Mouse (Mus musculus) MEL (cell line): ENCODE results near the gene 1700011M02Rik.

Experiments
- CTCF ChIP-seq, 3 experiments: IDR thresholded peaks in 2 of 3; conservative IDR thresholded peaks in 1 of 3; 2 replicates each; pipeline ENCODE4 v1.5.1; 2011 to 2012; ENCODE audit warnings: low read length in 3 of 3, low read depth in 2 of 3, mild to moderate bottlenecking in 2 of 3, improper control_type of control experiment in 1 of 3, inconsistent platforms in 1 of 3, mixed read lengths in 1 of 3, moderate library complexity in 1 of 3; ENCODE audit not compliant: control insufficient read depth in 1 of 3, insufficient read depth in 1 of 3, poor library complexity in 1 of 3, severe bottlenecking in 1 of 3
- E2F4 ChIP-seq: IDR thresholded peaks from 2 replicates; pipeline ENCODE4 v1.6.1; 2011; ENCODE audit warnings: low read depth, low read length, improper control_type of control experiment, borderline replicate concordance
- EP300 ChIP-seq, 2 experiments: IDR thresholded peaks; 2 replicates each; pipeline ENCODE4 v1.6.1; 2011; ENCODE audit warnings: improper control_type of control experiment in 2 of 2, low read length in 2 of 2, low read depth in 1 of 2, mild to moderate bottlenecking in 1 of 2
- MAFK ChIP-seq: IDR thresholded peaks from 2 replicates; pipeline ENCODE4 v1.6.1; 2011; ENCODE audit warnings: low read depth, mild to moderate bottlenecking, low read length, improper control_type of control experiment, borderline replicate concordance
- NRF1 ChIP-seq: IDR thresholded peaks from 2 replicates; pipeline ENCODE4 v1.6.1; 2014; ENCODE audit warnings: low read depth, mild to moderate bottlenecking, inconsistent platforms, low read length, improper control_type of control experiment, moderate library complexity; ENCODE audit not compliant: poor library complexity, insufficient read depth, severe bottlenecking
- POLR2A ChIP-seq, 2 experiments: IDR thresholded peaks; 2 replicates each; pipeline ENCODE4 v1.6.1; 2011 to 2012; ENCODE audit warnings: low read length in 2 of 2, mild to moderate bottlenecking in 2 of 2, control low read depth in 1 of 2, improper control_type of control experiment in 1 of 2, low read depth in 1 of 2, moderate library complexity in 1 of 2; ENCODE audit not compliant: control insufficient read depth in 1 of 2, insufficient read depth in 1 of 2, poor library complexity in 1 of 2

GRCm38 (mm10) chrX:102867871-102868270 is 40.8 kb upstream of the 1700011M02Rik start, which contains the start of gene 1700031F05Rik:
- no peak for TF ChIP-seq POLR2A (IDR thresholded peaks at IDR 0.05; ENCODE audit: control insufficient read depth in 1 of 2, insufficient read depth in 1 of 2, low read depth in 1 of 2, low read length in 2 of 2, poor library complexity in 1 of 2)
- TF ChIP-seq E2F4: no peak
- TF ChIP-seq MAFK: no peak
- no peak for TF ChIP-seq CTCF (IDR thresholded peaks at IDR 0.05 in 2 of 3, conservative IDR thresholded peaks at IDR 0.05 in 1 of 3; ENCODE audit: control insufficient read depth in 1 of 3, insufficient read depth in 1 of 3, low read depth in 2 of 3, low read length in 3 of 3, poor library complexity in 1 of 3, severe bottlenecking in 1 of 3)
- no peak for TF ChIP-seq EP300 (IDR thresholded peaks at IDR 0.05; ENCODE audit: low read depth in 1 of 2, low read length in 2 of 2)
- TF ChIP-seq NRF1: no peak
